Mouse (Mus musculus): ENCODE results near the gene 1700029H14Rik.
A peak's percentile ranks its signal among the peaks of the same experiment; 100 is the strongest.

The 1700029H14Rik gene

GRCm38 (mm10) chr8:13562118-13562517 lies at the start of gene 1700029H14Rik:
1700029H14Rik (minus strand) TSS chr8:13562461.
- DNase-seq (ENCODE audit: low spot score in 2 of 2), result no peak

GRCm38 (mm10) chr8:13611702-13612101 lies 49.4 kb upstream of the 1700029H14Rik start:
- peak; percentile 72 to 79 for DNase-seq (ENCODE audit: low spot score in 2 of 2)

- no peak for DNase-seq (ENCODE audit: low spot score in 2 of 2)
These were observed 47.7 kb upstream of the 1700029H14Rik start for GRCm38 (mm10) chr8:13609971-13610370.

- DNase-seq (ENCODE audit: low spot score in 2 of 2), result no peak
These were observed 46.7 kb upstream of the 1700029H14Rik start for GRCm38 (mm10) chr8:13608946-13609345.

- no peak for DNase-seq (ENCODE audit: low spot score in 2 of 2)
These were observed 43.7 kb upstream of the 1700029H14Rik start for GRCm38 (mm10) chr8:13605920-13606480.

- DNase-seq (ENCODE audit: low spot score in 2 of 2), result no peak
These were observed 40.4 kb upstream of the 1700029H14Rik start for GRCm38 (mm10) chr8:13602621-13603020.

GRCm38 (mm10) chr8:13601166-13601565 lies 38.9 kb upstream of the 1700029H14Rik start:
- DNase-seq (ENCODE audit: low spot score in 2 of 2), result no peak

GRCm38 (mm10) chr8:13600716-13601115 lies 38.5 kb upstream of the 1700029H14Rik start:
- no peak for DNase-seq (ENCODE audit: low spot score in 2 of 2)

GRCm38 (mm10) chr8:13600204-13600603 lies 37.9 kb upstream of the 1700029H14Rik start:
- DNase-seq (ENCODE audit: low spot score in 2 of 2), result no peak

GRCm38 (mm10) chr8:13597777-13598176 lies 35.5 kb upstream of the 1700029H14Rik start:
- DNase-seq (ENCODE audit: low spot score in 2 of 2), result no peak

GRCm38 (mm10) chr8:13595861-13596260 lies 33.6 kb upstream of the 1700029H14Rik start:
- DNase-seq (ENCODE audit: low spot score in 2 of 2), result no peak

GRCm38 (mm10) chr8:13594884-13595323 lies 32.6 kb upstream of the 1700029H14Rik start:
- no peak for DNase-seq (ENCODE audit: low spot score in 2 of 2)

GRCm38 (mm10) chr8:13593340-13593739 lies 31.1 kb upstream of the 1700029H14Rik start:
- DNase-seq (ENCODE audit: low spot score in 2 of 2), result no peak

- no peak for DNase-seq (ENCODE audit: low spot score in 2 of 2)
These were observed 29.0 kb upstream of the 1700029H14Rik start for GRCm38 (mm10) chr8:13591246-13591645.

GRCm38 (mm10) chr8:13589071-13589470 lies 26.8 kb upstream of the 1700029H14Rik start:
- DNase-seq (ENCODE audit: low spot score in 2 of 2), result no peak

GRCm38 (mm10) chr8:13584652-13585051 lies 22.4 kb upstream of the 1700029H14Rik start:
- DNase-seq (ENCODE audit: low spot score in 2 of 2), result no peak

- no peak for DNase-seq (ENCODE audit: low spot score in 2 of 2)
These were observed 15.6 kb upstream of the 1700029H14Rik start for GRCm38 (mm10) chr8:13577869-13578268.

GRCm38 (mm10) chr8:13571999-13572398 lies 9.7 kb upstream of the 1700029H14Rik start:
- DNase-seq (ENCODE audit: low spot score in 2 of 2), result peak; percentile 39

- no peak for DNase-seq (ENCODE audit: low spot score in 2 of 2)
These were observed 4.7 kb downstream of the 1700029H14Rik start for GRCm38 (mm10) chr8:13557526-13557925.

GRCm38 (mm10) chr8:13551574-13551830 lies 10.8 kb downstream of the 1700029H14Rik start:
- DNase-seq (ENCODE audit: low spot score in 2 of 2), result no peak

- DNase-seq (ENCODE audit: low spot score in 2 of 2), result peak; percentile 96 to 97
These were observed 11.3 kb downstream of the 1700029H14Rik start for GRCm38 (mm10) chr8:13550718-13551573.

GRCm38 (mm10) chr8:13548831-13549230 lies 13.4 kb downstream of the 1700029H14Rik start:
- DNase-seq (ENCODE audit: low spot score in 2 of 2), result peak in 1 of 2 experiments; percentile 51

- DNase-seq (ENCODE audit: low spot score in 2 of 2), result no peak
These were observed 14.0 kb downstream of the 1700029H14Rik start for GRCm38 (mm10) chr8:13548235-13548634.

Measured in right cerebral cortex, adult 2 months (tissue).